Mouse (Mus musculus): ENCODE measurements around the gene Ppp1r11.

DNA sequence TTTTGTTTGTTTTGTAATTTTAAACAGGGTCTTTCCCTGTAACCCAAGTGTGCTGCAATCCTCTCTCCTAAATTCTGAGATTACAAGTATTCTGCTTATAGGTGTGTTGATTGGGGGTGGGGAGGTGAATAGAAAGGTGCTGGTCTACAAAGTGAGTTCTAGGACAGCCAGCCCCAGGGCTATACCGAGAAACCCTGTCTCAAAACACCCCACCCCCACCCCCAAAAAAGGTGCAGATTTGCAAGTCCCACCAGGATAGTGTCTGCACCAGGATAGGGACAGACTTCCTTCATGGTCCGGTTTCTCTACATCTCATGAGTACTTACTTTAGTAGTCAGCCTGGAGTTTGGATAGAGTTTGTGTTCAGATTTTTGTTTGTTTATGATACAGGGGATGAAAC, 46.9 kb upstream of the Ppp1r11 start:
- no peak for TF ChIP-seq EP300 (IDR thresholded peaks at IDR 0.05)
- TF ChIP-seq CTCF (IDR thresholded peaks at IDR 0.05): no peak
